Mouse (Mus musculus): Measurements from ENCODE around the gene Olfr171. TPM values are rescaled to one million over a fixed set of nuclear protein-coding genes. Genes with fewer than 3 reads are reported as not detected.
"Not testable (repeated sequence)": the region's sequence is repeated elsewhere in the genome, so short reads cannot be mapped to it uniquely, and the experiment has no call there.

Gene Olfr171
- polyA plus RNA-seq (2015; fragmentation: Nextera tagmentation; extraction: Ambion mirVana) = not detected in 2 replicates

DNA sequence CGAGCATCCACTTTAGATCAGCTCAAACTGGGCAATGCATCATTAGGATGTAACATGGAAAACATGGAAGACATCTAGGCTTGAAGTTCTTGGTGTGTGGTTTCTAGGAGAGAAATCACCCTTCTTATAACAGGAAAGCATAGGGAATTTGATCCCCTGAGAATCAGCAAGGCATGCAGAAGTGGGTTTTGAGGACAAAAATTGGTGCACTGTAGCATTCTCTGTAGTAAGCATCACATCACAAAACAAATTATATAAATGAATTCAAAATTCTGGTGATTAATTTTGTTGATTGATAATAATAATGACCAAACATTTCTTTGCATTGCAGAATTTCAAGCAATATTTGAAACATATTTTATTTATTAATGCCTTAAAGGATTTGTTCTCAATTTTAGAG is at the start of gene Olfr171:
Gene Olfr171, minus strand, starts transcription at position 101 of the 400 bp plus-strand sequence.
- WGBS = 87% methylated on average over 1 of the region's 1 CpGs
- no peaks in the 10 kb centered on the region for H3K27me3 ChIP-seq (replicated peaks; ENCODE audit: control insufficient read depth, insufficient read depth, low read length)

DNA sequence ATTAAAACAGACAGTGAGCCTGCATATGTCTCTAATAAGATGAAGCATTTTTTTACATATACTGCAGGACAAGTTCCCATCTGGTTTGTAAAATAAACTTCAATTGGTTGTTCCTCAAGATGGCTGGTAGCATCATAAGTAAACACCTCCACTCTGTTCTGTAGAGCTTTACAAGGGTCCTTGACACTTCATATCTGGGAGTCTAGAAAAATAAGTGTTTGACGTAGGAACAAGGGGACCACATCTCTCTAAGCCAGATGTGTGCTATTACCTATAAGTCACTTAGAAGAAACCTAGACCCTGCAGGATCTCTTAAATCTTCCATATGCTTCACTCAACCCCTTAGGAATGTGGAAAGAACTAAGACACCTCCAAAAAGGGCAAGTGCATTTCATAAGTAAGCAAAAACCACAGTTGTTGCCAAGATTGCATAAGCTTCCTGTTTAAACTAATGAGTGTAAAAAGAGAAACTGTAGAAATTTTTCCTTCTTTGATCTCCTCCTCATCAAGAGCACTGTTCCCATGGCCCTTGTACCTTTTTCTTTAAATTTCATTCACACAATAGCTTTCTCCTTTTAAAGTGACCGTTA is 41.1 kb upstream of the Olfr171 start:
- WGBS = 86% methylated on average over 2 of the region's 2 CpGs
- no peaks in the 10 kb centered on the region for H3K27me3 ChIP-seq (replicated peaks; ENCODE audit: control insufficient read depth, insufficient read depth, low read length)
- no peak for ATAC-seq
- no peak overlapping the region for H3K4me3 ChIP-seq (ENCODE audit: low read length)
- H3K27ac ChIP-seq (ENCODE audit: low read length) = no peak overlapping the region
- H3K4me2 ChIP-seq (ENCODE audit: low read depth, low read length) = no peak overlapping the region
- H3K36me3 ChIP-seq (ENCODE audit: control insufficient read depth, insufficient read depth, low read length) = no peaks in the 10 kb centered on the region
- no peak overlapping the region for H3K9ac ChIP-seq (ENCODE audit: low read depth, low read length)
- H3K9me3 ChIP-seq (ENCODE audit: control insufficient read depth, low read length) = no peaks in the 10 kb centered on the region
- H3K4me1 ChIP-seq (ENCODE audit: control insufficient read depth, insufficient read depth, low read length) = no peaks in the 10 kb centered on the region

More for the DNA sequence above, at the start of gene Olfr171:
- H3K4me1 ChIP-seq (ENCODE audit: control insufficient read depth, insufficient read depth, low read length) = no peaks in the 10 kb centered on the region
- no peaks in the 10 kb centered on the region for H3K9me3 ChIP-seq (ENCODE audit: control insufficient read depth, low read length)
- no peak within 1 kb of the TSS for H3K27ac ChIP-seq (ENCODE audit: low read length)
- H3K9ac ChIP-seq (ENCODE audit: low read depth, low read length) = no peak within 1 kb of the TSS
- no peak for ATAC-seq
- H3K4me2 ChIP-seq (ENCODE audit: low read depth, low read length) = no peak within 1 kb of the TSS
- H3K36me3 ChIP-seq (ENCODE audit: control insufficient read depth, insufficient read depth, low read length) = no peaks in the 10 kb centered on the region
- no peak within 1 kb of the TSS for H3K4me3 ChIP-seq (ENCODE audit: low read length)

DNA sequence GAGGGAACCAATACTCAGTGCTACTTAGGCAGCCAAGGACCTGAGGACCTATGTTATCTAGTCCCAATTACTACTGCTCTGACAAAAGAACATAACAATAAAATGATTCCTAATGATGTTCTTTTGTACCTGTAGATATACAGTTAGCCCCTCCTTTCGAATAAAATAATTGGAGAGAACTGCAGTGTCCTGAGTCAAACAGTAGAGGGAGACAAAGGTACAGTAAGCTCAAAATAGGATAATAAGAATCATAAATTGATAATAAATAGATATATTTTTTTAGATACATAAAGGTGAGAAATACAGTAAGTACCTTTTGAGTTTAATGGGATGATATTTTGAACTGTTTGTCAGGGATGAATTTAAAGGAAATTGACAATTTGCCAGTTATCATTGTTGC is 36.6 kb upstream of the Olfr171 start:
- no peaks in the 10 kb centered on the region for H3K36me3 ChIP-seq (ENCODE audit: control insufficient read depth, insufficient read depth, low read length)
- H3K9ac ChIP-seq (ENCODE audit: low read depth, low read length) = no peak overlapping the region
- no peak for ATAC-seq
- H3K4me1 ChIP-seq (ENCODE audit: control insufficient read depth, insufficient read depth, low read length) = no peaks in the 10 kb centered on the region
- H3K27me3 ChIP-seq (replicated peaks; ENCODE audit: control insufficient read depth, insufficient read depth, low read length) = no peaks in the 10 kb centered on the region
- WGBS = 38% methylated on average over 1 of the region's 1 CpGs
- no peak overlapping the region for H3K4me2 ChIP-seq (ENCODE audit: low read depth, low read length)
- no peaks in the 10 kb centered on the region for H3K9me3 ChIP-seq (ENCODE audit: control insufficient read depth, low read length)
- H3K4me3 ChIP-seq (ENCODE audit: low read length) = no peak overlapping the region
- H3K27ac ChIP-seq (ENCODE audit: low read length) = no peak overlapping the region

DNA sequence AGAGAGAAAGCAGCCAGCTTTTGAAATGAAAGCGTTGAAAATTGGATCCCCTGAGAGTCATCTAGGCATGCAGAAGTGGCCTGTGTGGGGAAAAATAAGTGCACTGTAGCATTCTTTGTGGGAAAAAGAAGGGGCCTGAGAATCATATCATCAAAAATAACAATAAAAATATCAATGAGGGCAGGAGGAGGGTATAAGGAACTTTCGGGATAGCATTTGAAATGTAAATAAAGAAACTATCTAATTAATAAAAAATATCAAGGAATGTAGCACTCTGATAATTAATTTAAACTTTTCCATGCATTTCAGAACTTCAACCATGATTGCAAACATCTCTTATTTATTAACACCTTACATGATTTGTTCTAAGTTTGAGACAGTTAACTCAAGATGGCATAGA is 17.9 kb downstream of the Olfr171 start, which contains the start of gene Olfr170:
Gene Olfr170, minus strand, starts transcription at position 101 of the 400 bp plus-strand sequence.
- not testable (repeated sequence) for H3K36me3 ChIP-seq (ENCODE audit: control insufficient read depth, insufficient read depth, low read length); H3K9ac ChIP-seq (ENCODE audit: low read depth, low read length); H3K4me3 ChIP-seq (ENCODE audit: low read length); H3K4me2 ChIP-seq (ENCODE audit: low read depth, low read length); H3K27ac ChIP-seq (ENCODE audit: low read length); H3K4me1 ChIP-seq (ENCODE audit: control insufficient read depth, insufficient read depth, low read length); ATAC-seq; H3K27me3 ChIP-seq (replicated peaks; ENCODE audit: control insufficient read depth, insufficient read depth, low read length); H3K9me3 ChIP-seq (ENCODE audit: control insufficient read depth, low read length)
- WGBS = 91% methylated on average over 2 of the region's 2 CpGs

DNA sequence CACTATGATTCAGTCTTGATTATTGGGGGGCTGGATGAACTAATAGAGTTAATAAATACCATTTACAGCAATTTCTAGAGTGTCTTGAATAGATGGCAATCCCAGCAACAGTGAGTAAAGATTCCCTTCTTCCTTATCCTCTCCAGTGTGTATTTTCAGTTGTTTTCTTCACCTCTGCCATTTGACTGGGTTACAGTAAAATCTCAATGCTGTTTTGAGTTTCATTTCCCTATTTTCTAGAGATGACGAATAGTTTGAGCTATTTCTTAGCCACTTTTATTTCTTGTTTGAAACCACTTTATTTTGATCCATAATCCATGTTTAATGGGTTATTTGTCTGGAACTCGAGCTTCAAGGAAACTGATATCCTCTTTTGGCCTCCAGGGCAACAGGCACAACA is 26.6 kb downstream of the Olfr171 start:
- H3K4me3 ChIP-seq (ENCODE audit: low read length) = no peak overlapping the region
- H3K9ac ChIP-seq (ENCODE audit: low read depth, low read length) = no peak overlapping the region
- no peaks in the 10 kb centered on the region for H3K27me3 ChIP-seq (replicated peaks; ENCODE audit: control insufficient read depth, insufficient read depth, low read length)
- H3K27ac ChIP-seq (ENCODE audit: low read length) = no peak overlapping the region
- no peaks in the 10 kb centered on the region for H3K36me3 ChIP-seq (ENCODE audit: control insufficient read depth, insufficient read depth, low read length)
- no peaks in the 10 kb centered on the region for H3K9me3 ChIP-seq (ENCODE audit: control insufficient read depth, low read length)
- no peaks in the 10 kb centered on the region for H3K4me1 ChIP-seq (ENCODE audit: control insufficient read depth, insufficient read depth, low read length)
- 59% methylated on average over 2 of the region's 2 CpGs for WGBS
- H3K4me2 ChIP-seq (ENCODE audit: low read depth, low read length) = no peak overlapping the region
- ATAC-seq = no peak

Other genes with a start within 250 kb of the Olfr171 start
- 0.26 and 0.33 TPM in 2 replicates for gene Olfr165, start 206.8 kb downstream of the Olfr171 start, polyA plus RNA-seq (2015; fragmentation: Nextera tagmentation; extraction: Ambion mirVana)
- gene Olfr166, start 146.2 kb downstream of the Olfr171 start, polyA plus RNA-seq (2015; fragmentation: Nextera tagmentation; extraction: Ambion mirVana) = not detected in 2 replicates
- not detected in 2 replicates for gene Olfr167, start 107.7 kb downstream of the Olfr171 start, polyA plus RNA-seq (2015; fragmentation: Nextera tagmentation; extraction: Ambion mirVana)
- not detected in 2 replicates for gene Olfr168, start 94.4 kb downstream of the Olfr171 start, polyA plus RNA-seq (2015; fragmentation: Nextera tagmentation; extraction: Ambion mirVana)
- gene Olfr169, start 58.1 kb downstream of the Olfr171 start, polyA plus RNA-seq (2015; fragmentation: Nextera tagmentation; extraction: Ambion mirVana) = not detected in 2 replicates
- not detected in 2 replicates for gene Olfr170, start 18.0 kb downstream of the Olfr171 start, polyA plus RNA-seq (2015; fragmentation: Nextera tagmentation; extraction: Ambion mirVana)
- not detected in 2 replicates for gene Lamp3, start 76.5 kb upstream of the Olfr171 start, polyA plus RNA-seq (2015; fragmentation: Nextera tagmentation; extraction: Ambion mirVana)
- gene B3gnt5, start 130.3 kb upstream of the Olfr171 start, polyA plus RNA-seq (2015; fragmentation: Nextera tagmentation; extraction: Ambion mirVana) = 5.6 and 7.7 TPM in 2 replicates

Data from intestine, embryonic 16.5 days (tissue).